ENCODE assay signal across 8 mouse cellular contexts in the genomic region with DNA sequence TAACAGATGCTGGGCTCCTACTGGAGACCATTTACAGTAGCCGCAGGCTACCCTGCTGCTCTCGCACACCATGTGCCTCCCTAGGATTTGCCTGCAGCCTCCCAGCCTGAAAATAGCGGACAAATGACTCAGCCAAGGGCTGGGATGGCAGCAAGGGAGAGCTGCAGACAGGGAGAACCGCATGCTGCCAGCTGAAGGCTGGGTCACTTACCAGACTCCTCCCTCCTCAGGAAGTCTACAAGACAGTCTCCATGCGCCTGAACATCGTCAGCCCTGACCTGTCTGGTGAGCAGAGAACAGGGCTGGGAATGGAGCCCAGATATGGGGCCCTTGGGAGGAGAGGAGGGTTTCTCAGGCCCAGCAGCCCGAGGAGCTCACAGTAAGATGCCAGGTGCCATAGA. TPM values are rescaled to one million over a fixed set of nuclear protein-coding genes. Genes with fewer than 3 reads are reported as not detected.
DNase-seq lines count a peak whose midpoint lies in the region; ATAC-seq and TF ChIP-seq lines count a peak whose summit lies in the region.

No protein-coding gene starts in this region.

- no peak for TF ChIP-seq CTCF in layer of hippocampus, adult 2 months (conservative IDR thresholded peaks at IDR 0.05)
- TF ChIP-seq CTCF in Patski (IDR thresholded peaks at IDR 0.05): no peak

- no peaks in the 10 kb centered on the region for H3K27me3 ChIP-seq in Patski
- no peaks in the 10 kb centered on the region for H3K27me3 ChIP-seq in forebrain, embryonic 11.5 days (ENCODE audit: control insufficient read depth, insufficient read depth, low read length)

- DNase-seq in layer of hippocampus, adult 2 months (ENCODE audit: low spot score in 2 of 2): peak in 1 of 2 experiments; percentile 19
- DNase-seq in layer of hippocampus, postnatal 10 days (ENCODE audit: low spot score in 2 of 2): no peak
- DNase-seq in Patski (ENCODE audit: low read depth, low spot score): peak; percentile 78
- peak; percentile 34 for DNase-seq in gastrocnemius, postnatal 10 days
- DNase-seq in kidney, postnatal 36 days: peak; percentile 48 to 63
- no peak for DNase-seq in thymus, postnatal 0 days (ENCODE audit: low spot score)
- no peak for DNase-seq in forebrain, embryonic 11.5 days (ENCODE audit: low spot score)
- DNase-seq in B cell, adult 2 months: no peak

- H3K36me3 ChIP-seq in forebrain, embryonic 11.5 days (ENCODE audit: control insufficient read depth, insufficient read depth, low read length): no peaks in the 10 kb centered on the region; the same call in 1 of the 2 replicates

- peak overlapping the region; percentile 23; the same call in 1 of the 2 replicates for H3K27ac ChIP-seq in layer of hippocampus, adult 2 months
- no peak overlapping the region for H3K27ac ChIP-seq in forebrain, embryonic 11.5 days (ENCODE audit: low read depth, low read length)

- no peaks in the 10 kb centered on the region for H3K9me3 ChIP-seq in forebrain, embryonic 11.5 days (ENCODE audit: control insufficient read depth, low read length)

- no peak overlapping the region for H3K4me2 ChIP-seq in forebrain, embryonic 11.5 days (ENCODE audit: low read depth, low read length, severe bottlenecking)

- WGBS in forebrain, embryonic 11.5 days: 67% methylated on average over 7 of the region's 7 CpGs

- in situ Hi-C loops in Patski (cut with MboI; ENCODE audit: low pct_unique_long_range_greater_than_20kb): no loop called here

- H3K4me1 ChIP-seq in forebrain, embryonic 11.5 days (replicated peaks; ENCODE audit: control insufficient read depth, insufficient read depth, low read length): no peaks in the 10 kb centered on the region

- POLR2A ChIA-PET in Patski (lab: Charles Lee): interaction anchor here (0.8 to 1.5 kb wide), 2 partner anchors 12 to 68 kb away, joined by 3 to 5 read pairs; no protein-coding TSS in a partner anchor

- no peak overlapping the region for H3K9ac ChIP-seq in forebrain, embryonic 11.5 days (ENCODE audit: low read length)

- peak; percentile 92 for ATAC-seq in Patski
- no peak for ATAC-seq in forebrain, embryonic 11.5 days (replicated peaks; ENCODE audit: low FRiP score)

- H3K4me3 ChIP-seq in layer of hippocampus, adult 2 months: no peak overlapping the region
- no peak overlapping the region for H3K4me3 ChIP-seq in forebrain, embryonic 11.5 days (ENCODE audit: low read depth, low read length)

- CTCF ChIA-PET in Patski (lab: Charles Lee): interaction anchor here (1.1 to 2.7 kb wide), 4 partner anchors 9 to 48 kb away, joined by 3 to 17 read pairs (median 8); no protein-coding TSS in a partner anchor

RNA-seq across cellular contexts. Expression of a gene that starts 23.9 kb away (rescaled TPM):
- total RNA-seq in layer of hippocampus, adult 2 months (2021): 10 to 100 TPM; 10.7 to 14.6 TPM
- 10 to 100 TPM; 17.1 to 17.2 TPM for total RNA-seq in layer of hippocampus, postnatal 10 days (2021)
- 28.9 TPM for polyA plus RNA-seq in Patski (2021)
- 10 to 100 TPM; 10.5 to 15.6 TPM for total RNA-seq in gastrocnemius, postnatal 10 days (2021)
- 21.0 and 24.1 TPM in 2 replicates for polyA plus RNA-seq in thymus, postnatal 0 days (2015; fragmentation: Nextera tagmentation; extraction: Ambion mirVana)
- polyA plus RNA-seq in forebrain, embryonic 11.5 days (2014; fragmentation: Nextera tagmentation; extraction: Ambion mirVana): 21.9 and 22.3 TPM in 2 replicates

RNA-seq across cellular contexts. Expression of a gene that starts 32.8 kb away (rescaled TPM):
- total RNA-seq in layer of hippocampus, adult 2 months (2021): 100 to 1,000 TPM; 115 to 121 TPM
- 10 to 100 TPM; 86.8 to 92.1 TPM for total RNA-seq in layer of hippocampus, postnatal 10 days (2021)
- 93.3 TPM for polyA plus RNA-seq in Patski (2021)
- total RNA-seq in gastrocnemius, postnatal 10 days (2021): 10 to 100 TPM; 29.5 to 35.2 TPM
- 125 and 146 TPM in 2 replicates for polyA plus RNA-seq in thymus, postnatal 0 days (2015; fragmentation: Nextera tagmentation; extraction: Ambion mirVana)
- polyA plus RNA-seq in forebrain, embryonic 11.5 days (2014; fragmentation: Nextera tagmentation; extraction: Ambion mirVana): 79.2 and 95.7 TPM in 2 replicates

RNA-seq across cellular contexts. Expression of a gene that starts 33.7 kb away (rescaled TPM):
- total RNA-seq in layer of hippocampus, adult 2 months (2021): 10 to 100 TPM; 16.4 to 19.7 TPM
- 10 to 100 TPM; 25.9 to 28.2 TPM for total RNA-seq in layer of hippocampus, postnatal 10 days (2021)
- 1.5 TPM for polyA plus RNA-seq in Patski (2021)
- 10 to 100 TPM; 49.5 to 54.7 TPM for total RNA-seq in gastrocnemius, postnatal 10 days (2021)
- 25.9 and 28.5 TPM in 2 replicates for polyA plus RNA-seq in thymus, postnatal 0 days (2015; fragmentation: Nextera tagmentation; extraction: Ambion mirVana)
- 25.5 and 25.9 TPM in 2 replicates for polyA plus RNA-seq in forebrain, embryonic 11.5 days (2014; fragmentation: Nextera tagmentation; extraction: Ambion mirVana)

RNA-seq across cellular contexts. Expression of a gene that starts 40.8 kb away (rescaled TPM):
- total RNA-seq in layer of hippocampus, adult 2 months (2021): 10 to 100 TPM; 18.9 to 20.1 TPM
- total RNA-seq in layer of hippocampus, postnatal 10 days (2021): 10 to 100 TPM; 34.7 to 40.3 TPM
- 3.6 TPM for polyA plus RNA-seq in Patski (2021)
- 10 to 100 TPM; 13.2 to 16.6 TPM for total RNA-seq in gastrocnemius, postnatal 10 days (2021)
- 20.7 and 23.4 TPM in 2 replicates for polyA plus RNA-seq in thymus, postnatal 0 days (2015; fragmentation: Nextera tagmentation; extraction: Ambion mirVana)
- 33.2 and 33.7 TPM in 2 replicates for polyA plus RNA-seq in forebrain, embryonic 11.5 days (2014; fragmentation: Nextera tagmentation; extraction: Ambion mirVana)

RNA-seq across cellular contexts. Expression of a gene that starts 58.5 kb away (rescaled TPM):
- total RNA-seq in layer of hippocampus, adult 2 months (2021): 100 to 1,000 TPM; 120 to 123 TPM
- total RNA-seq in layer of hippocampus, postnatal 10 days (2021): 100 to 1,000 TPM; 109 TPM
- polyA plus RNA-seq in Patski (2021): 99.0 TPM
- total RNA-seq in gastrocnemius, postnatal 10 days (2021): 1,000 to 10,000 TPM; 1,275 to 1,593 TPM
- 2.0 and 2.4 TPM in 2 replicates for polyA plus RNA-seq in thymus, postnatal 0 days (2015; fragmentation: Nextera tagmentation; extraction: Ambion mirVana)
- 18.9 and 20.6 TPM in 2 replicates for polyA plus RNA-seq in forebrain, embryonic 11.5 days (2014; fragmentation: Nextera tagmentation; extraction: Ambion mirVana)

Comparison
In these comparisons a context has a peak if more than half of its experiments do, and no peak if none do; other contexts are left out.
1. DNase-seq: peak in Patski (single experiment), gastrocnemius, postnatal 10 days (single experiment) and kidney, postnatal 36 days (2 of 2); none in layer of hippocampus, postnatal 10 days (0 of 2), thymus, postnatal 0 days (single experiment), forebrain, embryonic 11.5 days (single experiment) and B cell, adult 2 months (0 of 2).